Mouse (Mus musculus) T-helper 2 cell (primary cell): ENCODE results near the gene Cd72.

Source experiments
- in situ Hi-C: fragments of 300-600 bp; cut with MboI, MseI; formaldehyde crosslinking; loops from one replicate; pipeline ENCODE4 v1.15.1; 2025; ENCODE audit warnings: high pct_unique_total_duplicates

The Cd72 gene

DNA sequence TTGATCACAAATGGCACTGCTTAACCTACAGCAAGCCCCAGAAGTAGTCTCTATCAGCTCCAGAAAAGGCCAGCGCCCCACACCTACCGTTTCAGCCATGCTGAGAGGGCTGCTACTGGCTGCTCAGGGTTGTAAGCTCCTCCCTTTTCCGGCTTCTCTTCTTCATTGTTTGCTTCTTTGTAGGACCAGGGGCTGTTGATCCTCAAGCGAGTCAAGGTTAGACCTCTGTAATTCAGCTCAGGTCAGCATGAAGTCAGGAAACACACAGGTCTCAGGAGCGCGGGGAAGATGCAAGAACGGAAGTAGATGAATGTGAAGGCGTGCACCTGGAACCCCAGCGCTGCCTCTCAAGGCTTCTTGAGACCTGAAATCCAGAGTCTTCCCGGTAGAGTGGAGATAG lies 49.7 kb downstream of the Cd72 start:
- in situ Hi-C loops: no loop called here

DNA sequence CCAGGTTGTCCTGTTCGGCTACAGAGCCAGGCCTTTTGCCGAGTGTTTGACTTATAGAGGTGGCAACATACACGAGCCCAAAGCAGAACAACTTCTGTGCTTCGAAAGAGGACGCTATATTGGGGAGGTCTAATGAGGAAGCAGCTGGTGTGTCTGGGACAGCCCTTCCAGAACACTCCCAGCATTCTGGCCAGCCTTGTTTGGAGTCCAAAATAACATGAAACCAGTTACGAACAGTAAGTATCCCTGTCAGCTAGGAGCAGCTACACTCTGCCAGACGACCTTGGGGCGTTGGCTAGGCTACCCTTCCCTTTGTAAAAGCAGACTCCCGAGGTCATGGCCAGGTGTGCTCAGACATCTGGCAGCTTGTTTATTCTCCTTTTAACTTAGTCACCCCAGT lies 52.2 kb downstream of the Cd72 start:
- in situ Hi-C loops: no loop called here

GRCm38 (mm10) chr4:43401486-43401885 lies 52.9 kb downstream of the Cd72 start:
- in situ Hi-C loops: no loop called here

- in situ Hi-C loops: no loop called here
Observed at GRCm38 (mm10) chr4:43400976-43401375, 53.5 kb downstream of the Cd72 start.

DNA sequence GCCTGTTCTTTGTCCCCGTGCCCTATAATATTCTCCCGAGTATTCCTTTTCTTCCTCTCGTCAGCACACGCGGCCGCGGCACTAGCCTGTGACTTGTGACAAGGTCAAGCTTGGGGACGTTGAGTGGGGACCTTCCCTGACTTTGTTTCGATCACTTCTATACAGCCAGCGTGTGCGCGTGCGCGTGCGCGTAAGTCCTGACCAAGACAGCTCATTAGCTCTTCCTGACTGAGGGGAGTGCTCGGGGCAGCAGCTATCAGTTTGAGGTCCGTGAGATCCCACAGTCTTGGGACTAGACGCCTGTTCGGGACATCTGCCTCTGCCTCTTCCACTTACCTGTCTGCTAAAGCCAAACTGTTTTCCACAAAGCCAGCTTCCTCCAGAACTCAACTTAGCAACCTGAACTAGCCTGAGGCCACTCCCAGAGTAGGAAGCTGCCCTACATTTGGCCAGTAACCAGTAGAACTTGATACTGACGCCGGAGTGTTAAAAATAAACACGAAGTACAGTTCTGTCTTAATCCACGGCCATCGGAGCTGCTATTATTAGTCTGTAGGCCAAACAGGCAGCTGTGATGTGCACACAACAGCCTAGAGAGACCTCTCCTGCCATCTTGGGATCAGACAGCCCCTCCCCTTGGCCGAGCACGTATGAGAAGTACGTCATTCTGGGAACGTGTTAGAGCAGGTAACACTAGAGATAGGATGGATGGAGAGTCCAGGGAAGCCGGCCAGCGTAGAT lies 54.9 kb downstream of the Cd72 start:
- in situ Hi-C loops: no loop called here

DNA sequence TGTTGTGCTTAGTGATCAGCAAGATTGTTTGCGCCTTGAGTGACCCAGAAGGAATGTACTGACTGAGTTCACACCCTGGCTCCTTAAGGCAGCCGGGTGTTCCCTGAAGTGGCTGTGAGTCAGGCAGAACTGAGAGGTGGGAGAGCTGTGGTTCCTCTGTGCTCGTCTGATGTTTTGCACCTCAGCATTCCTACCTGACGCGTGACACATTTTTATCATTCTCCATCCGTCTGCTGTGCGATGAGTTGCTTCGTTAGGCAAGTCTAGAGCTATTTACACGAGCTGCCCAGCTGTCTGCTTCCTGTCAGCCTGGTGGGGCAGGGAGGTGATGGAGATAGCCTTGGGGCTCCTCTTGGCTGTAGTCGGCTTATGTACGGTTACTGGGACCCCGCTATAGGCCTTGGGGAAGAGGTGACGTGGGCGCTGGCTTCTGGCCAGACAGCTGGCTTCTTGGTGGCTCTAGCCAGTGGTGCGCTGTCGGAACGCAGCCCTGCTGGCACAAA lies 55.5 kb downstream of the Cd72 start:
- in situ Hi-C loops: no loop called here

- in situ Hi-C loops: no loop called here
Observed at GRCm38 (mm10) chr4:43398014-43398413, 56.4 kb downstream of the Cd72 start.
